Mouse (Mus musculus) mouse trophoblast stem cell (cell line): ENCODE data around the gene Atp13a3.

Experiments used
- in situ Hi-C, 2 experiments: fragments of 300-500 bp; cut with MseI, MboI; formaldehyde crosslinking; loops; 2 replicates in 1 of 2; 3 replicates in 1 of 2; pipeline ENCODE4 v1.15.1; 2025

The Atp13a3 gene

DNA sequence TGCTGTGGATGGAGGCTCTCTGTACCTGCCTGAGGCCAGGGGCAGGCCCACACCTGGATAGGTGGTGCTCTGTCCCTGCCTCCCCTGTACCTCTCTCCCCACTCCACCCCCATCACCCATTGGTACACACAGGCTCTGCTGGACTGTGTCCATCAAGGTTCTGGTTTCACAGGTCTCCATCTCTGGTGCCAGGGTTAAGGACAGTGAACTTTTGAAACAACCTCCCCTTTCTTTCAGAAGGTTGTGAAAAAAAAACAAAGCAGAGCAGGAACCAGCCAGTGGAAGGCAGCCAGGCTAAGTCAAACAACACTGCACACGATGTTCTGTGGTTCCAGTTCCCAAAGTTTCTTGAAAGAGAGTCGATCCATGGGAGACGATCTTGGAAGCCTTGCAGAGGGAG is 6.9 kb upstream of the Atp13a3 start:
- in situ Hi-C loops, result no loop called here

DNA sequence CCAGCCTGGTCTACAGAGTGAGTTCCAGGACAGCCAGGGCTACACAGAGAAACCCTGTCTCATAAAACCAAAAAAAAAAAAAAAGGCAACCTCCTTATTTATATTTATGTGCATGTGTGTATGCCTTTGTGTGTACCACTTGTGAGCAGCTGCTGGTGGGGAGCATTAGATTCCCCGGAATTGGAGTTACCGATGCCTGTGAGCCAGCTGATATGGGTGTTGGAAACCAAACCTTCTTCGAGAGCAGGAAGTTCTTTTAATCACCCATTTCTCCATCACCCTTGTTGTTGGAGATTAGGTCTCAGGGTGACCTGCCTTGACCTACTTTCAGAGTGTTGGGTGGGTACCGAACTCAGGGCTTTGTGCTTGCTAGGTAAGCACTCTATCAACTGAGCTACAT is 5.1 kb upstream of the Atp13a3 start:
- in situ Hi-C loops, result no loop called here

DNA sequence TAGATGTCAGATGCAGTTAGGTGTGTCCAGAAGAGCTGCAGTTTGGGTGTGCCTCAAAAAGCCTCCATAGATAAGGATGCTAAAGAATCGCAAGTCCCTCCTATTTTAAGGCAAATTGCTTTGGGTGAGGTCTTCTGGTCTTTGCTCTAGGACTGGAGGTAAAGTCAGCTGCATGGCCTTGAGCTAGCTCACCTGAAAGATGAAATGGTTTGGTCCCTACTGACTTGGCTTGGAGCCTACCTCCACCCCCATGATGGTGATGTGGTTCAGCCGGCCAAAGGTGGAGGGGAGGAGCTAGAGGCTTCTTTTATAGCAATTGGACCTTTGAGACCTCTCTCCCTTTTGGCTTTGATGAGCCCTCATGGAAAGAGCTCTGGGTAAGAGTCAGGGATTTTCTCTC is 1.7 kb upstream of the Atp13a3 start:
- in situ Hi-C loops, result no loop called here

DNA sequence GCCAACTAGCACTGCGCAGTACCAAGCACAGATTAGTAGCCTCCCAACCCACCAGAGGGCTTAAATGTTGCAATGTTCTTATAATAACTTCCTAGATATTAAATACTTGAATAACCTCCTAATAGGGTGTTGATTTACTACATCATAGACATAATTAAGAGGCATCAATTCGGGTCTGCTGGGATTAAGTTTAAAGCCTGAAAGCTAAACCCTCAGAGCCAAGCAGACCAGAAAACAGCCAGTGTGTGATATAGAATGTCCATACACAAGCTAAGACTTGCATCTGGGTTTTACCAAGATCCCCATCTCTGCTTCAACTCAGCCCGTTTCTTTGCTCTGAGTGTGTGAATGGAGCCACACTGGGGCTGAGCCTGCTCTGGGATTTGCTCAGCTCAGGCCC is 2.2 kb downstream of the Atp13a3 start:
- in situ Hi-C loops, result no loop called here

DNA sequence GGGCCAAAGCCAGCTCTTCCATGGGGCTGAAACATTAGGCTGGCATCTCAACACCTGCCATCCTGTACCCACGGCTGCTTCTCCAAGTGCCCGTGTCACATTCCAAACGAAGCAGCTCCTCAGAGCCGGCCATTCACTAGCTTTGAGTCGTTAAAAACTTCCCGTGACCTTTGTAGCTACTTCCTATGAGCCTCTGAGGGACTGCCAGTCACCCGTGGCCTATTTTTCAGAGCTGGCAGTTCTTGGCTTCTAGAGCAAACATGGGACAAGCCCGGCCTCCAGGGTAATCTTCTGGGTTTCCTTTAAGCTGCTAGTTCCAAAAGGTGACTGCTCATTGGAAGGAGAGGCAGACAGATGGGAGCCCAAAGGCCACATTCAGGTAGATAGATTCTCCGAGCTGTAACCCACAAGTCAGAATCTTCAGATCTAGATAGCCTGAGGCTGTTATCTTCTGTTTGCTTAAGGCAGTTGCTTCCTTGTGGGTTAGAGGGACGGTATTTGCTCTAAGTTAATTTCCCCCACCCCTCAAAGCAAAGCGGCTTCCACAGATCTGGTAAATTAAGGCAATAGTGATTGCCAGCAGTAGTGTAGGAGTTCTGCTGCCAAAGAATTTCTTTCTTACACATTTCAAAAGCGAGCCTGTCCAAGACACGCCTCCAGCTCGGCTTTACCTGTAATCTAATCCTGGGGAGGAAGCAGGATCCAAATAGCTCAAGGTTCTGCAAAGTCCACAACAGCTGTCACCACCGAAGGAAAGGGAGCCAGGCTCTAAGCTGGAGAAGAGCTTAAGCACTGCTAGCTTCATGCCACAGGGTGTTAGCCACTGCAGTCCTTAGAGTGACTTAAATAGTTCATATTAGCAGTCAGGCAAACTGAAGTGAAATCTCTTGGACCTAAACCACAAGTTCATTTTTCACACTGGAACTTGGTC is 8.4 kb downstream of the Atp13a3 start:
- in situ Hi-C loops, result no loop called here

DNA sequence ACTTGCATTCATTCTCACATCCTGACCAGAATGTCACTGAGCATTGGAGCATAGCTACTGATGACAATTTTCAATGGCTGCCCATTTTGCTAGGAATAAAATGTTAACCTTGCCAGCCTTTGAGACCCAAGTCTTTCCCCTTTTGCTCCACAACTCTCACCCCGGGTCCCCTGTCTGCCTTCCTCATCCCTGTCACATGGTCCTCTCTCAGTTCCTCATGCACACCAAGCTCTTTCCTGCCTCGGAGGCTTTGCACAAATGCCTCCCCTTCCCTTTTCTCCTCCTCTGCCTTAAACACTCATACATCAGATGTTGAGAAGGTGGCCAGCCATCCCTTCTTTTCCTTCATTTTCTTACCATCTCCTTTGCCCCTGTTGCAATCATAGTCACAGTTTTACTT is 10.6 kb downstream of the Atp13a3 start:
- in situ Hi-C loops, result no loop called here

DNA sequence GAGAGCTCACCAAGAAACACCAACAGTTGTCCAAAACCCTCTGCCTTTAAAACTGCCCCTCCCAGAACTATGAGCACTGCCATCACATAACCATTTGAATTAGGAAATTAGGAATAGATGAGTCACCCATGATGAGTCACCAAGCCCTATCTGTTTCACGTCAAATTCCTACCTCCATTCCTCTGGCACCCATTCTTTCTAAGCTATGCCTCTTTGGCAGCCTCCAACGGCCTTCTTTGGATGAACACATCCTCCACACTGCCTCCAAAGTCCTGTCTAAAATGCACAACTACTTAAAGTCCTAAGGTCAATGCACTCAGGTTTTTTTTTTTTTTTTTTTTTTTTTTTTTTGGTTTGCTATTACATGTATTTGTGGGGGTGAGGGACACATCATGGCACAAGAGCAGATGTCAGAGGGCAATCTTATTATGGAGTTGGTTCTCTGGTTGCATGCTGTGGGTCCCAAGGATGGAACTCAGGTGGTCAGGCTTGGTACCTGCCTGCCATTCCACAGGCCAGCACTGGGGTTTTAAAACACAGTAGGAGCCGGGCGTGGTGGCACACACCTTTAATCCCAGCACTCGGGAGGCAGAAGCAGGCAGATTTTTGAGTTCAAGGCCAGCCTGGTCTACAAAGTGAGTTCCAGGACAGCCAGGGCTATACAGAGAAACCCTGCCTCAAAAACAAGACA is 15.0 kb downstream of the Atp13a3 start:
- in situ Hi-C loops, result no loop called here

DNA sequence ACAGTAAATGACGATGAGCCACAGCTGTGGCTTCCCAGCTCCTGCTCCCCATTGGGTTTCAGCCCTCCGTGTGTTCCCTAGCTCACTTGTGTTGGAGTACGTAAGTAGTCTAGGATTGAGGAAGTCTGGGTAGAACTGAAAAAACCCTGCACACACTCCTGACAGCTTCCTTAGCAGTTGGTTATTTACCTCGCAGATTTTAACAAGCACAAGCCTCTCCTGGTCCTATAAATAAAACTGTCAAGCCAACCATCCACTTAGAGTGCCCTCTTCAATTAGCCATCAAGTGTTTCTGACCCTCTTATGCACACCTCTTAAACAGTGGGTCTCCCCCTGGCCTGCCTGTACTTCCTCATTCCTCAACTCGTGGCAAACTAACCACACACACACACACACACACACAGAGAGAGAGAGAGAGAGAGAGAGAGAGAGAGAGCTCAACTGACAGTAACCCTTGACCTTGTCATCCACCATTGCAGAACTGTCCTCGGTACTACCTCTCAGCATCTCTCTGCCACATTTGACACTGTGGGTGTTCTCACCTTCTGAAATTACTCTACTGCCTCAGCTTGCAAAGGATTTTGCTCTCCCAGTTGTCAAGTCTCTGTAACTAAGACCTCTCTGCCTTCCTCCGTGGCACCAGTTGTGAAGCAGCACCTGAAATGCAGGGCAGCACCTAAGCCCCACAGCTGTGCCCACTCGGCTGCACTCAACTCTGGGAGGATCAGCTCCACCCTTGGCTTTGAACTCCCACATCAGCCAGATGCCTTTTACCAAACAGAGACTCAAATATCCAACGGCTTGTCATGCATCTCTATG is 15.7 kb downstream of the Atp13a3 start:
- in situ Hi-C loops, result loop anchor here in 1 of 2 experiments (5.0 kb wide), 1 partner anchor 107 kb away; no protein-coding TSS in a partner anchor

DNA sequence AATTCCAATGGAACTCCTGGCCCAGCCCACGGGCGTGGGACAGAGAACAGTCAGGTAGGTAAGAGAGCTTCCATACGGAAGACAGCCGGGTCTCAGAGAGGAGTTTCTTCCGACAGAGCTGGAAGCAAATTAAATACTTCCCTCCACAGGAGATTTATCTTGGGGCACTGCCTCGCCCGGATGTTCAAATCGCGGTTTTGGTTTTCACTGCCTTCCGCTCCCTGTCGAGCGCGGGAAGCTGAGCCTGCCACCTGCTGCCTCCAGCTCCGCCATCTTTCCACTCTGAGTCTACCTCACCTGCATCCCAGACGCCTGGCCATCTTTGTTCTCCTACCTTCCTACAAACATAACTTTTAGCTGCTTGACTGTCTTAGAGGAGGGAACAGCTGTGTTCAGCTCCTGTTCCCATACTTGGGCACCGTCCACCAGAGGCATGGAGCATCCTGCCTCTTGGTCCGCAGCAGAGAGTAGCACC is 16.5 kb downstream of the Atp13a3 start:
- in situ Hi-C loops, result loop anchor here in 1 of 2 experiments (5.0 kb wide), 1 partner anchor 108 kb away; no protein-coding TSS in a partner anchor

DNA sequence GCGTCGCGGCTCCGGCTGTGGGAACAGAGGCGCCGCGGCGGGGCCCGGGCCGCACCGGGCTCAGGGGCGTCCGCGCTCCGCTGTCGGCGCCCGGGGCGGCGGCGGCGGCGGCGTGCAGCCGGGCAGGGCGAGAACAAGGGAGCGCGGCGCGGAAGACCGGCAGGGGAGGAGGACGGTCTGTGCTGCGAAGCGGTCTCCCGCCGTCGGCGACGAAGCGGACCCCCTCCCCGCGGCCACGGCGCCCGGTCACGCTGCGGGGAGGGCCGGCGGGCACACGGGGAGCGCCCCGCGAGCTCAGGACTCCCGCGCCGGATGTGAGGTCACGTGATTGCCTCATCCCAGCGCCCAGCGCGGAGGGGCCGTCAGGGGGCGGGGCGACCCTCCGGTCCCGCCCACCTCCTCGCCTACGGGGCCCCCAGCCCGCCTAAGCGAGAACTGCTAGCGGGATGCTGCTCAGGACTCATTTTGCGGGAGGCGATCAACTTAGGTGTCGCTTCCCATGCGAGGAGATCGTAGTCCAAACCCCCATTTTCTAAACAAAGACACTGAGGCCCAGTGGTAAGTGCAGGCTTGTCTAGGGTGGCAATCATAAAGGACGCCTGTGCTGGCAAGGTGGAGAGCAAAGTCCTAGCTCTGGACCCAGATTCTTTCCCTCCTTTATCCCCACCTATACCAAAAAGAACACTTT is 17.1 kb downstream of the Atp13a3 start:
- in situ Hi-C loops, result loop anchor here in 1 of 2 experiments (5.0 kb wide), 1 partner anchor 109 kb away; no protein-coding TSS in a partner anchor

DNA sequence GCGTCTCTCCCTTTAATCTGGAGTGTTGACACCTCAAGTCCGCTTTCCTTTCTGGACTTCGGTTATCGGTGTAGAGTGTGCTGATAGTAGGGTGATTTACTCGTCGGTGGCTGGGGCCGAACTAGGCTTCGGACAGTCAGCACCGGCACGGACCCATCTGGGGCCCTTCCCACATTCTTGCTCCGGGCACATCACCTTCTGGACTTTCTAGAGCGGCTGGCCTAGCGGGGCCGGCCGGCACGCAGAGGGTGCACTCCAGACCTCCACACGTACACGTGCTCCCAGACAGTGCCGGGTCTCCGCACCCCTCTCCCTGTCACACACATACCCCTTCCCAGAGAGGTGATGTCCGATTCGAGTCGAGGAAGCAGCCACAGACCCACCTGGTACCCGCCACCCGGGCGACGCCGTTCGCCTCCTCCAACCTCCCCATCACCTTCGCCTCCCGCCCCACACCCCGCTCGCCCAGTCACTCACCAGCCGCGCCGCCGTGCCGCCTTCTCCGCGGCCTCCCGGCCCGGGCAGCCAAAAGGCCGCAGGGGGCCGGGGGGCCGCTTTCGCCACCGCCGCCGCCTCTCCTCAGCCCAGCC is 17.8 kb downstream of the Atp13a3 start:
- in situ Hi-C loops, result loop anchor here in 1 of 2 experiments (5.0 kb wide), 1 partner anchor 109 kb away; no protein-coding TSS in a partner anchor

DNA sequence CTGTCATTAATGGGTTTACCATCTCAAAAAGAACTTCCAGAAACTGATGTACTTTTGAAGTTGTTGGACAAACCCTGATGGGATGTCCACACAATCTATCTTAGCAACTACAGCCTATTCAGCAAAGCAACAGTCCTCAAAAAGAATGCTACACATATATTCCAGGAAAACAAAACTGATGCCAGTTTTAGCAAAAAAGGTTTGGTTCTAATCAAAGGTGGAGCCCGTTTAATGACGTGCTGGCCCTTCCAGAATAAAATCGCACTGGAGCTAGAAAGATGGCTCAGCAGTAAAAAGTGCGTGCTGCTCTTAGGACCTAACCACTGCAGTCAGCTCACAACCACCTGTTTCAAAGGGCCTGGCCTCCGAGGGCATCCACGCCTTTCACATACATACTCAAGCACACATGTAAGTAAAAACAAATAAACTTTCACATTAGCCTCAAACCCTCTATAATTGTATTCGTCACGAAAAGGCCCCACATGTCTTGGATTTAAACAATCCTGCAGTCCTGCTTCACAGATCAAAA is 18.8 kb downstream of the Atp13a3 start:
- in situ Hi-C loops, result loop anchor here in 1 of 2 experiments (5.0 kb wide), 1 partner anchor 110 kb away; no protein-coding TSS in a partner anchor

DNA sequence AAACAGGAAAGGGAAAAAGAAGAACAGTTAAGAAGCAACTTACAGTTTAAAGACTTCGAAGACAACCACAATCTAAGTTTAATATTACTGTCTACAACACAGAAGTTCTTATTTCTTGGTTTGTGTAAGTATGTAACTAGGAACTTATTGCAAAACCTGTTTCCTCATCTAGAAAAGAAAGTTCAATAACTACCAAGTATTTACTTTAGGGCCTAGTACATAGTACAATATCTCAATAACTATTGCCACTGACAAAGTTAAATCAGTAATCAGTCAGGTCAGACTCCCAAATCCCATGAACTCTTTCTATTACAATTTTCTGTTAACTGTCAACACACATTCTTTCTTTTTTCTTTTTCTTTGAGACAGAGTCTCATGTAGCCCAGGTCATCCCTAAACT is 20.2 kb downstream of the Atp13a3 start:
- in situ Hi-C loops, result loop anchor here in 1 of 2 experiments (5.0 kb wide), 1 partner anchor 112 kb away; no protein-coding TSS in a partner anchor

DNA sequence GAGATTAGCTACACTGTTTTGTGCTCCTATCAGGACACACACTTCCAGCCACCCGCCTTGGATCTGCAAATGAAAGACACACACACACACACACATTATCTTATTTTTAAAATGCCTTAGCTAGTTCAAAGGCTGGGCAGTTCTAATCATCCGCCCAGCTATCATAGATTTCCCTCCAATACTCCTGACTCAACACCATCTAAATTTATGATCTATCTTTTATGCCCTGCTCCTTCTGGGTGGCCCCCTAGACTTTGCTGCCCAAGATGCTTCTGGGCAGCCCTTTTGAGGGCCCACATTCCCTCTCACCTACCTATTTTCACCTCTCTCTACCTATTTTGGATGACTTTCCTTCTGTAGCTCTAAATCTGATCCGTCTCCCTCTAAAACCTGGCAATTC is 29.5 kb downstream of the Atp13a3 start:
- in situ Hi-C loops, result loop anchor here in 1 of 2 experiments (5.0 kb wide), 1 partner anchor 121 kb away; no protein-coding TSS in a partner anchor

DNA sequence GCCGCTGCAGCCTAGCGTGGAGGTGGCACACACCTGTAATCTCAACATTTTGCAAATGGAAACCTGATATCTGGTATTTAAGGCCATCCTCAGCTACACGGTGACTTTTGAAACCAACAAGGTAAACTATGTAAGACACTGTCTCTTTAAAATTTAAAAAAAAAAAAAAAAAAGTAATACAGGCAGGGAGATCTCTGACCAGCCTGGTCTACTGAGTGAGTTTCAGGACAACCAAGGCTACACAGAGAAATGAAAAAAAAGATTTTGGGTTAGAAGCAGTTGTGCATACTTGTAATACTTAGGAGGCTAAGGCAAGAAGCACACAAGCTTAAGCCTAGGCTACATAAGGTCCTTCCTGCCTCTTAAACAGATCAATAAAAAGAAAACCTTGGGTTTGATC is 30.8 kb downstream of the Atp13a3 start:
- in situ Hi-C loops, result loop anchor here in 1 of 2 experiments (5.0 kb wide), 2 partner anchors 122 to 142 kb away; no protein-coding TSS in a partner anchor

DNA sequence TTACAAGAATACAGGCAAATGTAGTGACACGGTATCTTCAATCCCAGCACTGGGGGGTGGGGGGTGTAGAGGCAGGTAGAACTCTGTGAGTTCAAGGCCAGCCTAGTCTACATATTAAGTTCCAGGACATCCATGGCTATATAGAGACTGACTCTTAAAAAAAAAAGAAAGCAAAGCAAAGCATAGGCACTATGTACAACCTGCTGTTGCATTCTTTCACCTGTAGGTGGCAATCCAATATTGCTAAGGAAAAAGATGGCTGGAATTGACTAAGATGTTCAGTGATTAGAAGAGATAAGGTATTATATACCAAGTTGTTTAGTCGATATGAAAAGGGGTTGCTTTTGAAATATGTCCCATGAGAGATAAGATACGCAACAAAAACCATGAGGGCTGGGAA is 31.5 kb downstream of the Atp13a3 start:
- in situ Hi-C loops, result loop anchor here in 1 of 2 experiments (5.0 kb wide), 1 partner anchor 143 kb away; no protein-coding TSS in a partner anchor

DNA sequence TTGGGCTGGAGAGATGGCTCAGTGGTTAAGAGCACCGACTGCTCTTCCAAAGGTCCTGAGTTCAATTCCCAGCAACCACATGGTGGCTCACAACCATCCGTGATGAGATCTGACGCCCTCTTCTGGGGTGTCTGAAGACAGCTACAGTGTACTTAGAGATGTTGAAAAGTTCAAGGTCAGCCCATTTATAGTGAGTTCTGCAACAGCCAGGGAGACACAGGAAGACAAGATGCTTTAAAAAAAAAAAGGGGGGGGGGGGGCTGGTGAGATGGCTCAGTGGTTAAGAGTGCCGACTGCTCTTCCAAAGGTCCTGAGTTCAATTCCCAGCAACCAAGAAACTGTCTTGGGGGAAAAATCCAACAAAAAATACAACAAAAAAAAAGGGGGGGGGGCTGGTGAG is 32.5 kb downstream of the Atp13a3 start:
- in situ Hi-C loops, result loop anchor here in 1 of 2 experiments (5.0 kb wide), 1 partner anchor 144 kb away; no protein-coding TSS in a partner anchor

DNA sequence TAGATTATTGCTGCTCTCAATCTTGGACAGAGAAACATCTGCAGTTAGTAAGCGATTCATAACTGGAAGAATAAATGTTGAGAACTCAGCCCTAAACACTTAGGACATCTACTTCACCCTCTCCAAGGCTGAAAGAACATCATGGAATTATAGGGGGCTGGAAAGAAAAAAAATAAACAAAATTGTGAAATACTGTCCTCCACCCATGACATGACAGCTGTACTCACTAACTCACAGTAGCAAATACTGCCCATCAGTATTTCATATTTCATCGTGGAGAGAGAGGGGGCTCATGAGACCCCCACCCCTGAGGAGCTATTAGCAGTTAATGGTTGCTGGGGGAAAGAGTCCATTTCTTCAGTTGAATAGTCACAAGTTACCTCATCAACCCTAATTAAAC is 38.4 kb downstream of the Atp13a3 start:
- in situ Hi-C loops, result no loop called here

DNA sequence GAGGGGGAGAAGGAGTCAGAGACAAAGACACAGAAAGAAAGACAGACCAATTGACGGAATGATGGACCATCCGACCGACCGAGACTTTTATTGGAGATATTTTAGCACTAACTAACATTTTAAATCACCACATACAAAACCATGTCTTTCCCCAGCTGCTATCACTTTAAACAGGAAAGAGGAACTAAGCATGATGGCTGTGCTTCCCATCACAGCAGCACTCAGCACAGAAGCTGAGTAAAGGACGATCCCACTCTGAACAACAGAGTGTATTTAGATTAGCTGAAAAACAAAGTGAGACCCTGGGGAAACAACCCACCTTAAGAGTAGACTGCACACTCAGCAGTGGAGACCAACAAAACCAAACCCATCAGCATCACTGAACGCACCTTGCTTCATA is 41.2 kb downstream of the Atp13a3 start:
- in situ Hi-C loops, result no loop called here

DNA sequence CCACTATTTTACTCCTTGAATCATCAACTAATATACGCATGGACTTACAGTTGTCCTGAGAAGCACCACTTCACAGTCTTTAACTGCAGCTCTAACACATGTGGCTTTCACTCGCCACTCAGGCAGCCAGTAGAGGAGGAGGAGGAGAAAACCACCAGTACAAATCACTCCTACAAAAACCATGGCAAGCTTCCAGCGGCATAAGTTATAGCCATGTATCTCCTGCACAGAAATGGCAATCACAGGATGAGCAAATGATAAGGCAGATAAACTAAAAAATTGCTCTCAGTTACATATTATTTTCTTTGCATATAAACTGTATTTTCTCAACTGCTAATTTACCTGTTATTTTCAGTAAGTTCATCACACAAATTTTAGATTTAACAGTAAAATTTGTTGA is 43.2 kb downstream of the Atp13a3 start:
- in situ Hi-C loops, result no loop called here
